Mouse (Mus musculus) neural tube, embryonic 13.5 days (tissue): ENCODE results near the gene Vmn1r222. TPM values are rescaled to one million over a fixed set of nuclear protein-coding genes. Genes with fewer than 3 reads are reported as not detected.

Experiments used
- ATAC-seq: fragments of 200-750 bp; cut with Nextera tagmentation; 2 replicates; pipeline ENCODE4 v1.8.0; 2017; ENCODE audit warnings: low read depth, mild to moderate bottlenecking, moderate TSS enrichment, moderate library complexity
- H3K27ac ChIP-seq: fragments of 300-500 bp; sonication (generic); replicated peaks from 2 replicates; pipeline ENCODE4 v1.5.1; 2015; ENCODE audit warnings: moderate library complexity, mild to moderate bottlenecking, inconsistent platforms
- H3K27me3 ChIP-seq: fragments of 300-500 bp; sonication (generic); 2 replicates; pipeline ENCODE4 v1.6.1; 2015; ENCODE audit warnings: mild to moderate bottlenecking, inconsistent platforms
- H3K36me3 ChIP-seq: fragments of 300-500 bp; sonication (generic); 2 replicates; pipeline ENCODE4 v1.6.1; 2015; ENCODE audit warnings: mild to moderate bottlenecking, inconsistent platforms
- H3K4me1 ChIP-seq: fragments of 300-500 bp; sonication (generic); replicated peaks from 2 replicates; pipeline ENCODE4 v1.6.1; 2015; ENCODE audit warnings: inconsistent platforms
- H3K4me2 ChIP-seq: fragments of 300-500 bp; sonication (generic); 2 replicates; pipeline ENCODE4 v1.6.1; 2015; ENCODE audit warnings: inconsistent platforms, mild to moderate bottlenecking, moderate library complexity
- H3K4me3 ChIP-seq: fragments of 300-500 bp; sonication (generic); 2 replicates; pipeline ENCODE4 v1.5.1; 2015; ENCODE audit warnings: mild to moderate bottlenecking, inconsistent platforms
- H3K9ac ChIP-seq: fragments of 300-500 bp; sonication (generic); 2 replicates; pipeline ENCODE4 v1.6.1; 2015; ENCODE audit warnings: moderate library complexity, mild to moderate bottlenecking, inconsistent platforms
- H3K9me3 ChIP-seq: fragments of 300-500 bp; sonication (generic); 2 replicates; pipeline ENCODE4 v1.6.1; 2016; ENCODE audit warnings: inconsistent platforms
- WGBS: fragments of 180-500 bp; shearing (Covaris S2); methylation state at CpG from one replicate; pipeline ENCODE4 v1.1.7; 2015; 5-methylcytosine and 5-hydroxymethylcytosine counted together
- polyA plus RNA-seq: library from polyadenylated mRNA; unstranded; fragments of >200 nt; fragmentation: Nextera tagmentation; extraction: Ambion mirVana; gene quantifications from 2 replicates; pipeline ENCODE4 v1.2.1, GENCODE M21; 2015

The Vmn1r222 gene
- polyA plus RNA-seq, 1 experiment from 2014 or later = not detected

- Histone ChIP-seq H3K9me3 (no peaks in the 10 kb centered on the region), H3K4me3 (no peak within 1 kb of the TSS), H3K9ac (no peak within 1 kb of the TSS), H3K27ac (no peak within 1 kb of the TSS), H3K36me3 (no peaks in the 10 kb centered on the region), H3K27me3 (no peaks in the 10 kb centered on the region), H3K4me2 (no peak within 1 kb of the TSS), H3K4me1 (no peaks in the 10 kb centered on the region)
- ATAC-seq = no peak
- 90% methylated on average over 2 of the region's 2 CpGs for WGBS
These were observed 47.9 kb downstream of the Vmn1r222 start, which contains the start of gene Vmn1r220 for GRCm38 (mm10) chr13:23187875-23188274. Gene Vmn1r220 (minus strand): TSS chr13:23187975.

Other genes starting within 250 kb of the Vmn1r222 start
- not detected in 2 replicates for gene Vmn1r213, start 228.3 kb downstream of the Vmn1r222 start, polyA plus RNA-seq
- gene Vmn1r214, start 205.5 kb downstream of the Vmn1r222 start, polyA plus RNA-seq = not detected in 2 replicates
- gene Vmn1r215, start 167.9 kb downstream of the Vmn1r222 start, polyA plus RNA-seq = not detected in 2 replicates
- not detected in 2 replicates for gene Vmn1r217, start 117.7 kb downstream of the Vmn1r222 start, polyA plus RNA-seq
- gene Vmn1r218, start 102.8 kb downstream of the Vmn1r222 start, polyA plus RNA-seq = not detected in 2 replicates
- gene Vmn1r219, start 76.6 kb downstream of the Vmn1r222 start, polyA plus RNA-seq = not detected in 2 replicates
- not detected in 2 replicates for gene Vmn1r220, start 48.0 kb downstream of the Vmn1r222 start, polyA plus RNA-seq
- not detected in 2 replicates for gene Vmn1r221, start 21.8 kb downstream of the Vmn1r222 start, polyA plus RNA-seq
- not detected in 2 replicates for gene Vmn1r223, start 11.2 kb upstream of the Vmn1r222 start, polyA plus RNA-seq
- gene Zfp322a, start 133.3 kb upstream of the Vmn1r222 start, polyA plus RNA-seq = 51.6 and 60.7 TPM in 2 replicates
- 9.5 and 10.3 TPM in 2 replicates for gene Abt1, start 187.9 kb upstream of the Vmn1r222 start, polyA plus RNA-seq
- 0.07 TPM in 1 of 2 replicates, not detected in the other for gene Btn1a1, start 230.0 kb upstream of the Vmn1r222 start, polyA plus RNA-seq